Mouse (Mus musculus): ENCODE measurements around the gene Fam219a.

- TF ChIP-seq ZC3H11A (IDR thresholded peaks at IDR 0.05; ENCODE audit: borderline replicate concordance, low read depth, low read length) (no peak), ZNF384 (IDR thresholded peaks at IDR 0.05; ENCODE audit: low read depth, low read length) (no peak), MAFK (IDR thresholded peaks at IDR 0.05; ENCODE audit: insufficient read depth, low read depth, low read length) (no peak), CHD2 (IDR thresholded peaks at IDR 0.05; ENCODE audit: low read depth, low read length) (no peak), HCFC1 (IDR thresholded peaks at IDR 0.05; ENCODE audit: borderline replicate concordance, insufficient read depth, low read length) (no peak)
These were observed 40.6 kb upstream of the Fam219a start for GRCm38 (mm10) chr4:41609681-41610593.

Data from ES-E14 (cell line).